In the genomic region with DNA sequence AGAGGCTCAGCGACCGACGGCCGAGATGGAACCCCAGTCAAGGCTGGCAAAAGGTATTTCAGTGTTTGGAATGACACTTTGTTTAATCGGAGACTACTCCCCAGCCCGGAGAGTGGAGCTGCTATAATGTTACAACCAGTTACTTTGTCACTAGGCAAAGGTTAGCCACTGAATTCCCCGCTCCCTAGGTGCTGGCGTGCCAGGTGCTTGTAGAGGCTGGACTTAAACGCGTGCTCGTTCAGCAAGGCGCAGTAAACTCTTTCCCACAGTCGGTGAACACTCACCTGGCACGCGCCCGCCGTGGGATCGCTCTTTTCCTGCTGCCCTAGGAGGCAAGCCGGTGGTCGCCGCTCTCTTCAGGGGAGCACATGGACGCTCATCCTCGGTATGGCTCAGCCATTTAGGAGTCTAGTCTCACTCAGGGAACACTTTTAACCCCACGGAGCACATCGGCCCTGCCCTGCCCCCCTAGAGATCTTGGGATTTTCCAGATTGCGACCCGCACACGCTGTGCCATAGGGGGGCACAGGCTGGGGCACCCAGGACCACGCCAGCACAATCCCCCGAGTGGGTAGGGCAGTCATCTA, we compare ENCODE assay signal across 8 mouse cellular contexts. TPM values are rescaled to one million over a fixed set of nuclear protein-coding genes. Genes with fewer than 3 reads are reported as not detected.
A peak's percentile ranks its signal among the peaks of the same experiment; 100 is the strongest.
DNase-seq lines count a peak whose midpoint lies in the region; ATAC-seq and TF ChIP-seq lines count a peak whose summit lies in the region.

No protein-coding gene starts in this region.

- peak overlapping the region; percentile 82 for H3K9ac ChIP-seq in forebrain, embryonic 13.5 days
- peak overlapping the region; percentile 66 for H3K9ac ChIP-seq in limb, embryonic 13.5 days

- H3K4me3 ChIP-seq in C2C12 (ENCODE audit: insufficient read depth, poor library complexity, severe bottlenecking): peak overlapping the region; percentile 87
- peak overlapping the region; percentile 67 for H3K4me3 ChIP-seq in forebrain, embryonic 13.5 days
- peak overlapping the region; percentile 85 for H3K4me3 ChIP-seq in limb, embryonic 13.5 days
- H3K4me3 ChIP-seq in olfactory bulb, adult 2 months (ENCODE audit: insufficient read depth, low read depth, low read length): peak overlapping the region; percentile 59

- no peak for ATAC-seq in forebrain, embryonic 13.5 days
- peak; percentile 63 for ATAC-seq in limb, embryonic 13.5 days (ENCODE audit: low FRiP score, low read depth)

- TF ChIP-seq POLR2A in olfactory bulb, adult 2 months (IDR thresholded peaks at IDR 0.05; ENCODE audit: insufficient read depth, low read depth, low read length): no peak

- H3K36me3 ChIP-seq in C2C12 (ENCODE audit: control insufficient read depth, insufficient read depth): peaks cover 22% of the 10 kb centered on the region
- H3K36me3 ChIP-seq in forebrain, embryonic 13.5 days (ENCODE audit: poor library complexity, severe bottlenecking): no peaks in the 10 kb centered on the region
- peaks cover 6% of the 10 kb centered on the region; the same call in 1 of the 2 replicates for H3K36me3 ChIP-seq in limb, embryonic 13.5 days

- peaks cover 58% of the 10 kb centered on the region for H3K79me3 ChIP-seq in C2C12 (ENCODE audit: low read depth)

- H3K27ac ChIP-seq in forebrain, embryonic 13.5 days: no peak overlapping the region
- H3K27ac ChIP-seq in limb, embryonic 13.5 days: no peak overlapping the region
- H3K27ac ChIP-seq in olfactory bulb, adult 2 months (ENCODE audit: insufficient read depth, low read depth, low read length): no peak overlapping the region

- no peak for TF ChIP-seq CTCF in C2C12 (IDR thresholded peaks at IDR 0.05; ENCODE audit: control insufficient read depth, insufficient read depth, insufficient read length)
- no peak for TF ChIP-seq CTCF in olfactory bulb, adult 2 months (IDR thresholded peaks at IDR 0.05; ENCODE audit: insufficient read depth, low read depth, low read length)

- H3ac ChIP-seq in C2C12 (ENCODE audit: control insufficient read depth, insufficient read length, low read depth): peak overlapping the region; percentile 83

- peak overlapping the region; percentile 84 for H3K4me2 ChIP-seq in forebrain, embryonic 13.5 days
- peak overlapping the region; percentile 87 for H3K4me2 ChIP-seq in limb, embryonic 13.5 days (replicated peaks)

- H3K27me3 ChIP-seq in C2C12 (ENCODE audit: control insufficient read depth, insufficient read depth, insufficient read length): no peaks in the 10 kb centered on the region
- H3K27me3 ChIP-seq in forebrain, embryonic 13.5 days: peaks cover 6% of the 10 kb centered on the region; the same call in 1 of the 2 replicates
- 0 out of 2 replicates have a peak, but pooled peaks cover 10% of the 10 kb centered on the region for H3K27me3 ChIP-seq in limb, embryonic 13.5 days

- peaks cover 98% of the 10 kb centered on the region for H3K79me2 ChIP-seq in C2C12 (ENCODE audit: control insufficient read depth, insufficient read depth)

- WGBS in forebrain, embryonic 13.5 days: 2% methylated on average over 30 of the region's 30 CpGs
- WGBS in limb, embryonic 13.5 days: 3% methylated on average over 30 of the region's 30 CpGs
- 2% methylated on average over 30 of the region's 30 CpGs for WGBS in olfactory bulb, adult 2 months

- no peaks in the 10 kb centered on the region for H3K9me3 ChIP-seq in forebrain, embryonic 13.5 days (replicated peaks)
- no peaks in the 10 kb centered on the region for H3K9me3 ChIP-seq in limb, embryonic 13.5 days

- peak; percentile 44 for DNase-seq in cerebellum, adult 11 months
- no peak for DNase-seq in cerebellum, postnatal 36 days
- DNase-seq in ovary, adult 18-20 months (ENCODE audit: low spot score): no peak
- DNase-seq in adrenal gland, postnatal 36 days: no peak

- H3K4me1 ChIP-seq in forebrain, embryonic 13.5 days: peaks cover 39% of the 10 kb centered on the region
- H3K4me1 ChIP-seq in limb, embryonic 13.5 days: peaks cover 36% of the 10 kb centered on the region
- peaks cover 38% of the 10 kb centered on the region for H3K4me1 ChIP-seq in olfactory bulb, adult 2 months (ENCODE audit: control insufficient read depth, insufficient read depth, low read length)

TF ChIP-seq in C2C12, 6 proteins besides CTCF, POLR2A, EP300 and RAD21:
- TF ChIP-seq MYOG (IDR thresholded peaks at IDR 0.05; ENCODE audit: control insufficient read depth, extremely low read depth, insufficient read length): no peak
- TF ChIP-seq MYOD1 (IDR thresholded peaks at IDR 0.05; ENCODE audit: control insufficient read depth, insufficient read length, low read depth): no peak
- TF ChIP-seq USF1 (IDR thresholded peaks at IDR 0.05; ENCODE audit: low read depth): no peak
- no peak for TF ChIP-seq FOSL1 (IDR thresholded peaks at IDR 0.05; ENCODE audit: insufficient read depth, low read length, poor library complexity, severe bottlenecking)
- no peak for TF ChIP-seq CEBPB (IDR thresholded peaks at IDR 0.05; ENCODE audit: low read depth)
- TF ChIP-seq MAX (IDR thresholded peaks at IDR 0.05): no peak

RNA-seq across cellular contexts. Expression of a gene that starts 0.5 kb away (rescaled TPM):
- polyA plus RNA-seq in C2C12 (2012; fragmentation: generic; extraction: Trizol): 183 TPM
- 33.9 and 36.1 TPM in 2 replicates for polyA plus RNA-seq in forebrain, embryonic 13.5 days (2015; fragmentation: Nextera tagmentation; extraction: Ambion mirVana)
- 87.6 and 93.3 TPM in 2 replicates for polyA plus RNA-seq in limb, embryonic 13.5 days (2015; fragmentation: Nextera tagmentation; extraction: Ambion mirVana)
- polyA plus RNA-seq in olfactory bulb, adult 2 months (2012; ENCODE audit: insufficient read depth, insufficient read length, low replicate concordance, missing spikeins): not detected in 2 replicates
- 100 to 1,000 TPM in 1 of 2 experiments, 10 to 100 TPM in 1; 86.9 to 151 TPM for total RNA-seq in adrenal gland, postnatal 36 days (2021)

RNA-seq across cellular contexts. Expression of a gene that starts 16.8 kb away (rescaled TPM):
- polyA plus RNA-seq in C2C12 (2012; fragmentation: generic; extraction: Trizol): 8.4 TPM
- polyA plus RNA-seq in forebrain, embryonic 13.5 days (2015; fragmentation: Nextera tagmentation; extraction: Ambion mirVana): 27.3 and 33.7 TPM in 2 replicates
- polyA plus RNA-seq in limb, embryonic 13.5 days (2015; fragmentation: Nextera tagmentation; extraction: Ambion mirVana): 21.0 and 22.3 TPM in 2 replicates
- polyA plus RNA-seq in olfactory bulb, adult 2 months (2012; ENCODE audit: insufficient read depth, insufficient read length, low replicate concordance, missing spikeins): not detected in 2 replicates
- total RNA-seq in adrenal gland, postnatal 36 days (2021): 10 to 100 TPM; 19.5 to 26.3 TPM

RNA-seq across cellular contexts. Expression of a gene that starts 52.3 kb away (rescaled TPM):
- polyA plus RNA-seq in C2C12 (2012; fragmentation: generic; extraction: Trizol): 61.5 TPM
- polyA plus RNA-seq in forebrain, embryonic 13.5 days (2015; fragmentation: Nextera tagmentation; extraction: Ambion mirVana): 58.7 and 65.7 TPM in 2 replicates
- 62.3 and 67.1 TPM in 2 replicates for polyA plus RNA-seq in limb, embryonic 13.5 days (2015; fragmentation: Nextera tagmentation; extraction: Ambion mirVana)
- not detected in 2 replicates for polyA plus RNA-seq in olfactory bulb, adult 2 months (2012; ENCODE audit: insufficient read depth, insufficient read length, low replicate concordance, missing spikeins)
- total RNA-seq in adrenal gland, postnatal 36 days (2021): 10 to 100 TPM; 41.3 to 46.3 TPM

Comparison
In these comparisons a context has a peak if more than half of its experiments do, and no peak if none do; other contexts are left out.
1. RNA of a gene that starts 52.3 kb away (polyA plus RNA-seq): 62.3 to 67.1 TPM in limb, embryonic 13.5 days, 61.5 TPM in C2C12 (single experiment) and 58.7 to 65.7 TPM in forebrain, embryonic 13.5 days; not detected in olfactory bulb, adult 2 months; every median in the first group is over 10 times any median in the second.
2. Peak in every context shown above with its lines, with median percentiles within 50 percentile points of each other: H3K4me3 ChIP-seq.